Mouse (Mus musculus) G1E (cell line): Measurements from ENCODE around the gene Aldh3a1. TPM values are rescaled to one million over a fixed set of nuclear protein-coding genes. Genes with fewer than 3 reads are reported as not detected.

Experiments
- ATAC-seq: 2 replicates; pipeline ENCODE4 v1.8.0; 2016; ENCODE audit warnings: mild to moderate bottlenecking; ENCODE audit not compliant: insufficient number of reproducible peaks, poor library complexity, low FRiP score, severe bottlenecking; ENCODE audit errors: extremely low read depth
- DNase-seq: peaks from one replicate; pipeline ENCODE4 v3.0.0; 2012; ENCODE audit warnings: low spot score
- H3K27me3 ChIP-seq: 2 replicates; pipeline ENCODE4 v1.6.1; 2012; ENCODE audit warnings: mild to moderate bottlenecking, low read length, inconsistent platforms; ENCODE audit not compliant: insufficient read depth
- H3K36me3 ChIP-seq: replicated peaks from 2 replicates; pipeline ENCODE3; 2012; ENCODE audit warnings: mild to moderate bottlenecking, inconsistent platforms
- H3K4me1 ChIP-seq: 2 replicates; pipeline ENCODE4 v1.6.1; 2012; ENCODE audit warnings: low read depth, low read length, inconsistent platforms, mixed read lengths; ENCODE audit not compliant: insufficient read depth
- H3K4me3 ChIP-seq: 2 replicates; pipeline ENCODE4 v1.5.1; 2012; ENCODE audit warnings: low read depth, mild to moderate bottlenecking, inconsistent platforms, low read length, moderate library complexity, mixed read lengths
- H3K9me3 ChIP-seq: replicated peaks from 2 replicates; pipeline ENCODE4 v1.6.1; 2012; ENCODE audit warnings: inconsistent platforms
- CTCF ChIP-seq: IDR thresholded peaks from 2 replicates; pipeline ENCODE4 v1.5.1; 2012; ENCODE audit warnings: low read depth, low read length, inconsistent platforms, mixed read lengths
- GATA1 ChIP-seq: IDR thresholded peaks from 2 replicates; pipeline ENCODE4 v1.6.1; 2012; ENCODE audit warnings: borderline replicate concordance, low read length, inconsistent platforms, mixed read lengths
- GATA2 ChIP-seq: IDR thresholded peaks from 2 replicates; pipeline ENCODE4 v1.6.1; 2012; ENCODE audit warnings: low read depth, low read length, inconsistent platforms, borderline replicate concordance
- POLR2AphosphoS5 ChIP-seq: IDR thresholded peaks from 2 replicates; pipeline ENCODE4 v1.6.1; 2012; ENCODE audit warnings: low read depth, low read length, inconsistent platforms; ENCODE audit not compliant: insufficient replicate concordance
- TAL1 ChIP-seq: conservative IDR thresholded peaks from 2 replicates; pipeline ENCODE4 v1.6.1; 2012; ENCODE audit warnings: low read depth, low read length, inconsistent platforms, mixed read lengths
- polyA plus RNA-seq: library from polyadenylated mRNA; stranded (reverse); fragments of >175 nt; gene quantifications from 2 replicates; pipeline ENCODE4 v1.2.3, GENCODE M21; 2012
- total RNA-seq, 2 experiments: library from RNA; stranded (forward) in 1 of 2; stranded (reverse) in 1 of 2; fragments of 200-1000 nt in 1 of 2; fragments of >200 nt in 1 of 2; fragmentation: Nextera tagmentation in 1 of 2; gene quantifications; 2 replicates each; pipeline ENCODE4 v1.2.3; 2014 to 2017

Gene Aldh3a1
- total and polyA plus RNA-seq, 3 experiments: 0.98 TPM; not detected in 2

DNA sequence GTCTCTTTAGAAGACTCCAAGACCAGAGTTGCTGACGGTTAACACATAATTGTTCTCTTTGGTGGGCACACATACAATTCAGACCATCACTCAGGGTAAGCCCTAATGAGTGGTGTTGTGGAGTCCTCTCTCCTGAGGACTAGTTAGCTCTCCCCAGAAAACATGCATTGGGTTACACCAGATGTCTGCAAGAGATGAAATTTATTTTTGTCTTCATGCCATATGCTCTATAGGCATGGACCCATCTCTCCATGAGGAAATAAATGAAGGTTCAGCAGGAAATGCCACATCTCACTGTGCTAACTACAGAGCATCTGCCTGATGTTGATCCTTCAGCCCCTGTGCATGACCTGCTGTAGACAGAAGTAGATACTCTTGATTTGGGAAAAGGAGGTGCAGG is 14.7 kb downstream of the Aldh3a1 start:
- Histone ChIP-seq H3K36me3 (no peaks in the 10 kb centered on the region), H3K4me3 (no peak overlapping the region), H3K4me1 (no peaks in the 10 kb centered on the region), H3K27me3 (peaks cover 10% of the 10 kb centered on the region), H3K9me3 (no peaks in the 10 kb centered on the region)
- TF ChIP-seq GATA2 (no peak), POLR2AphosphoS5 (no peak), TAL1 (no peak), GATA1 (no peak), CTCF (no peak)
- DNase-seq (no peak), ATAC-seq (no peak)

- no peak for DNase-seq
- no peak for ATAC-seq
- no peaks in the 10 kb centered on the region for H3K4me1 ChIP-seq
These were observed 15.8 kb downstream of the Aldh3a1 start for GRCm38 (mm10) chr11:61222971-61223745.

GRCm38 (mm10) chr11:61224234-61224744 is 17.0 kb downstream of the Aldh3a1 start:
- no peak for DNase-seq
- Histone ChIP-seq H3K36me3 (no peaks in the 10 kb centered on the region), H3K27me3 (peaks cover 11% of the 10 kb centered on the region), H3K9me3 (no peaks in the 10 kb centered on the region), H3K4me1 (no peaks in the 10 kb centered on the region), H3K4me3 (no peak overlapping the region)
- no peak for ATAC-seq
- no peak for TF ChIP-seq GATA2
- no peak for TF ChIP-seq TAL1
- TF ChIP-seq POLR2AphosphoS5: no peak
- TF ChIP-seq CTCF: no peak
- no peak for TF ChIP-seq GATA1

More at GRCm38 (mm10) chr11:61222971-61223745, 15.8 kb downstream of the Aldh3a1 start:
- H3K36me3 ChIP-seq: no peaks in the 10 kb centered on the region
- H3K27me3 ChIP-seq: peaks cover 11% of the 10 kb centered on the region
- no peak for TF ChIP-seq GATA1
- H3K4me3 ChIP-seq: no peak overlapping the region
- H3K9me3 ChIP-seq: no peaks in the 10 kb centered on the region

GRCm38 (mm10) chr11:61224907-61225306 is 17.6 kb downstream of the Aldh3a1 start:
- no peaks in the 10 kb centered on the region for H3K4me1 ChIP-seq
- no peak for ATAC-seq
- no peak overlapping the region for H3K4me3 ChIP-seq
- no peak for DNase-seq
- H3K27me3 ChIP-seq: peaks cover 11% of the 10 kb centered on the region
- H3K9me3 ChIP-seq: no peaks in the 10 kb centered on the region
- H3K36me3 ChIP-seq: no peaks in the 10 kb centered on the region
- TF ChIP-seq TAL1 (no peak), GATA1 (no peak), POLR2AphosphoS5 (no peak), GATA2 (no peak), CTCF (no peak)

GRCm38 (mm10) chr11:61225511-61225910 is 18.2 kb downstream of the Aldh3a1 start:
- DNase-seq (no peak), ATAC-seq (no peak)
- no peak for TF ChIP-seq CTCF
- TF ChIP-seq TAL1: no peak
- no peak for TF ChIP-seq GATA1
- no peak for TF ChIP-seq GATA2
- no peak for TF ChIP-seq POLR2AphosphoS5
- Histone ChIP-seq H3K9me3 (no peaks in the 10 kb centered on the region), H3K4me3 (no peak overlapping the region), H3K4me1 (no peaks in the 10 kb centered on the region), H3K36me3 (no peaks in the 10 kb centered on the region), H3K27me3 (peaks cover 9% of the 10 kb centered on the region)

GRCm38 (mm10) chr11:61225941-61226412 is 18.6 kb downstream of the Aldh3a1 start:
- ATAC-seq (no peak), DNase-seq (no peak)
- Histone ChIP-seq H3K27me3 (peaks cover 9% of the 10 kb centered on the region), H3K4me3 (no peak overlapping the region), H3K36me3 (no peaks in the 10 kb centered on the region), H3K9me3 (no peaks in the 10 kb centered on the region), H3K4me1 (no peaks in the 10 kb centered on the region)
- TF ChIP-seq POLR2AphosphoS5 (no peak), CTCF (no peak), GATA1 (no peak), GATA2 (no peak), TAL1 (no peak)
